Mouse (Mus musculus) liver, postnatal 0 days (tissue): ENCODE data around the gene Zfp462.

Experiments used
- CTCF ChIP-seq: sonication (generic); IDR thresholded peaks from 2 replicates; pipeline ENCODE4 v1.5.1; 2016; ENCODE audit warnings: antibody characterized with exemption, low read depth
- EP300 ChIP-seq: IDR thresholded peaks from 2 replicates; pipeline ENCODE4 v1.6.1; 2016; ENCODE audit warnings: antibody characterized with exemption, low read depth, mild to moderate bottlenecking

GRCm38 (mm10) chr4:54953657-54954395, 9.0 kb downstream of the Zfp462 start:
- no peak for TF ChIP-seq CTCF
- TF ChIP-seq EP300: no peak
